Mouse (Mus musculus) activated CD4-positive, CD25-positive, alpha-beta regulatory T cell, adult 4 months (primary cell): ENCODE measurements around the gene Slc28a1. TPM values are rescaled to one million over a fixed set of nuclear protein-coding genes. Genes with fewer than 3 reads are reported as not detected.
A peak's percentile ranks its signal among the peaks of the same experiment; 100 is the strongest.

ENCODE experiments used
- ATAC-seq: one replicate; pipeline ENCODE4 v1.8.0; 2017
- polyA plus RNA-seq, 2 experiments: library from polyadenylated mRNA; unstranded; fragments of 100-300 nt; shearing (Covaris generic); gene quantifications; one replicate each; pipeline ENCODE4 v1.2.1; 2017

Slc28a1 gene
- polyA plus RNA-seq = not detected

DNA sequence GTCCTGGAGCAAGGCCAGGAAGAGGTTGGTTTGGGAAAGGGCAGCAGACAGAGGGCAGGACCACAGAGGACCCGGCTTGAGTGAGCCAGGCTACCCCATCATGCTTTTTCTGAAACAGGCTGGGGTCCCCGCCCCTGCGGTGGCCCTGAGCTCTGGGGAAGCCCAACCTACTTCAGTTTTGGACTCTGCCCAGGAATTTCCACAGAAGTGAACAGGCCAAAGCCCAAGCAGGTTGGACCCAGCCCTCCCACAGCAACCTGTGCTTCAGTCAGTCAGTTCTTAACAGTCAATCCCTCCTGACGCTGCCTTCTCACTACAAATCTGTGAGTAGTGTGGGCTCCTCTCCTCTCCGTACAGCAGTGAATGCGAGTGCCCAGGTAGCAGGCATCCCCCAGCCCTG lies at the start of gene Slc28a1:
Slc28a1 (plus strand) TSS at position 245 of the 400 bp plus-strand sequence.
- no peak for ATAC-seq

- no peak for ATAC-seq
These were observed 47.9 kb upstream of the Slc28a1 start for GRCm38 (mm10) chr7:81066714-81067113.

DNA sequence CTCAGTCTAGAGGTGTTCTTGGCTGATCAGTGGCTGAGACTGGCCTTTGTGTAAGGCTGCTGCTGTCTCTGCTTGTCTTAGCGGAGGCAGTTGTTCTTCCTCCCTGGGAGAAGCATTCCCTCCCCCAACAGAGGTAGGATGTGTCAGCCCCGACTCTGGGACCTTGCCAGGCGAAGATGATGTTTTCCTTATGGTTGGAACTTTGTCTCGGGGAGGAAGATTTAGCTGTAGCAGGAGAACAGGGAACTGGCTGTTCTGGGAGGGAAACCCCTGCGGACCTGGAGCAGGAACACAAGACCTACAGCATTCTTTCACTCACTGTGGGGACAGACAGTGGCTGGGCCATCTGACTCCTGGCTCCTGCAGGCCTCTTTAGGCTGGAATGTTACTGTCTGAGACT lies 42.1 kb upstream of the Slc28a1 start:
- no peak for ATAC-seq

GRCm38 (mm10) chr7:81073273-81073672 lies 41.3 kb upstream of the Slc28a1 start:
- ATAC-seq = no peak

GRCm38 (mm10) chr7:81074546-81074945 lies 40.1 kb upstream of the Slc28a1 start:
- peak; percentile 30 for ATAC-seq

GRCm38 (mm10) chr7:81075299-81075698 lies 39.3 kb upstream of the Slc28a1 start:
- ATAC-seq = peak; percentile 91

GRCm38 (mm10) chr7:81075732-81076131 lies 38.9 kb upstream of the Slc28a1 start:
- ATAC-seq = no peak

GRCm38 (mm10) chr7:81077009-81077408 lies 37.6 kb upstream of the Slc28a1 start:
- no peak for ATAC-seq

DNA sequence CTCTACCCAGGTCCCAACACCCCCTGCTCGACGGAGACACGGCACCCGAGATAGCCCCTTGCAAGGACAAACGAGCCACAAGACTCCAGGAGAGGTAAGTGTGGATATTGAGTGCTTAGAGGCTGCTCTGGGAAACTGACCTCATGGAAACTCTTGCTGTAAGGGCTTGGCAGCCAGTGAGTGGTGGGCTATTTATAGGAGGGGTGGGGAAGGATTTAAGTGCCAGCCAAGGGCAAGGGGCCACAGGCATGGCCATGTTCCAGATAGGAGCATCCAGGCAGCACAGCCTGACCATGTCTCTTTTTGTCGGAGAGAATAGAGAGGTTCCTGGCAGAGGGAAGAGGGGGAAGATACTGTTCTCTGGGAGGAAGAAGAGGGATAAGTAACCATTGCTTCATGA lies 35.9 kb upstream of the Slc28a1 start:
- ATAC-seq = no peak

DNA sequence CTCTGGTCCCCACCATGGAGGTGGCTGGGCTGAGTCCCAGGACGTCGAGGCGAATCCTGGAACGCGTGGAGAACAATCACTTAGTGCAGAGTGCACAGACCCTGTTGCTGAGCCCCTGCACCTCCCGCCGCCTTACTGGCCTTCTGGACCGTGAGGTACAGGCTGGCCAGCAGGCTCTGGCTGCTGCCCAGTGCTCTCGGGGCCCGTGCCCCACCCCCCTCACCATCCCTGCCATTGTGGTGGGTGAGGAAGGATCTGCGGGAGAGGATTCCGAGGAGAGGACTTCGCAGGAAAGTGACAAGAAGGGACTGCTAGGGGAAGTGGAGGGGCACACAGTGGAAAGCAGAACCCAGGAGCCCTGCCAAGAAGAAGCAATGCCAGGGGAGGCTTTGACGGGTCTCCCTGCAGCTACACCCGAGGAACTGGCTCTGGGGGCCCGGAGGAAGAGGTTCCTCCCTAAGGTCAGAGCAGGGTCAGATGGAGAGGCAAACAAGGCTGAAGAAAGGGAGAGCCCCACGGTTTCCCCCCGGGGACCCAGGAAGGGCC lies 21.1 kb upstream of the Slc28a1 start:
- ATAC-seq = no peak

- no peak for ATAC-seq
These were observed 20.4 kb upstream of the Slc28a1 start for GRCm38 (mm10) chr7:81094104-81094757.

DNA sequence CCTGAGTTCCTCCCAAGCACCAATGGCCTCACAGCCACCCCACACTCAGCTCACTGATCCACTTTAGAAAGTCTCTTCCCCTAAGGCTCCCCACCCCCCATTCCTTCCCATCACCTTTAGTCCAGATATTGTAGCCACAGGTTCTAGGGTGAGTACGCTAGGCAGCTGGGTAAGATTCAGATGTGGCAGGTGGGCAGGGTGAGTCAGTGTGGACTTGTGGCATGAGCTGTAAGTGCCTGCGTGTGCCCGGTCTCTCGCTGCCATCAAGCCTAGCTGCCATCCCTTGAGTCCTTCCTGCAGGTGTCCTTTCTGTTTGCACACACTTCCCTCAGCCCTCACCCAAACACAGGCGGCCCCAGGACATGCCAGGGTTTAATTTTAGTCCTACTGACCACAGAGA lies 14.3 kb upstream of the Slc28a1 start:
- no peak for ATAC-seq

DNA sequence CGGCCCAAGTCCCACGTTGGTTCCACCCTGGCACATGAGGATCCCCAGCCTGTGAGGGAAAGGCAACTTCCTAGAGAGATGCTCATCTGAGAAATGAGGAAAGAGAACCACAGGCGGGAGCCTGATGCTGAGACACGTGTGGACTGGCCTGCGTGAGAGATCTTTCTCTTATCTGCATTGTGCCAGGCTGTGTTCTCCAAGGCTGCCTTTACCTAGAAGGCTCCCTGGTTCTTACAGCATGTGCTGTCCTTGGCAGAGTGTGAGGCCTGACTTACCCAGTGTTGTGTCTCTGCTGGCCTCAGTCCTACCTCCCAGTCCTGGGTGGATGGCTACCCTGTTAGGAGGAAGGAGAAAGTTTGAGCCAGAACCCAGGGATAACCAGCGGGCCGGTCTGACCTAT lies 11.7 kb upstream of the Slc28a1 start:
- no peak for ATAC-seq

- ATAC-seq = no peak
These were observed 9.1 kb upstream of the Slc28a1 start for GRCm38 (mm10) chr7:81105525-81105924.

- no peak for ATAC-seq
These were observed 6.4 kb upstream of the Slc28a1 start for GRCm38 (mm10) chr7:81108226-81108625.

GRCm38 (mm10) chr7:81109717-81110651 lies 4.6 kb upstream of the Slc28a1 start:
- no peak for ATAC-seq

GRCm38 (mm10) chr7:81110791-81111190 lies 3.8 kb upstream of the Slc28a1 start:
- no peak for ATAC-seq

DNA sequence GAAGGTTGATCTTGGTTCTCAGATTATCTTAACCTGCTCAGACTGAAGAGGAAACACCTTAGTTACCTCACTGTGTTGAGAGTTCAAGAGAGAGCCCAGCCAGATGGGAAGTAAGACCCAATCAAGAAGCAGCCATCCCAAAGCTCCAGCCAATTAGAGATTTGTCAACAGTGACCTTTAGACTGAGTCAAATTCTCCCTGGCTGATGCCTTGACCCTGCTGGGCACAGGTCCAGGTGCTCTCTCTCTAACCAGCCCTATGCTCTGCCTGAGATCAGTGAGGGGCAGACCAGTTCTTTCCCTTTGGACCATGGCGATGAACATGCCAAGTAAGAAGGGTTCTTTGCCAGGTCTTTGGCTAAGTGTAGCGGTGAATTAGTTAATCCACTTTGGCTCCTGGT lies 2.9 kb upstream of the Slc28a1 start:
- ATAC-seq = no peak

DNA sequence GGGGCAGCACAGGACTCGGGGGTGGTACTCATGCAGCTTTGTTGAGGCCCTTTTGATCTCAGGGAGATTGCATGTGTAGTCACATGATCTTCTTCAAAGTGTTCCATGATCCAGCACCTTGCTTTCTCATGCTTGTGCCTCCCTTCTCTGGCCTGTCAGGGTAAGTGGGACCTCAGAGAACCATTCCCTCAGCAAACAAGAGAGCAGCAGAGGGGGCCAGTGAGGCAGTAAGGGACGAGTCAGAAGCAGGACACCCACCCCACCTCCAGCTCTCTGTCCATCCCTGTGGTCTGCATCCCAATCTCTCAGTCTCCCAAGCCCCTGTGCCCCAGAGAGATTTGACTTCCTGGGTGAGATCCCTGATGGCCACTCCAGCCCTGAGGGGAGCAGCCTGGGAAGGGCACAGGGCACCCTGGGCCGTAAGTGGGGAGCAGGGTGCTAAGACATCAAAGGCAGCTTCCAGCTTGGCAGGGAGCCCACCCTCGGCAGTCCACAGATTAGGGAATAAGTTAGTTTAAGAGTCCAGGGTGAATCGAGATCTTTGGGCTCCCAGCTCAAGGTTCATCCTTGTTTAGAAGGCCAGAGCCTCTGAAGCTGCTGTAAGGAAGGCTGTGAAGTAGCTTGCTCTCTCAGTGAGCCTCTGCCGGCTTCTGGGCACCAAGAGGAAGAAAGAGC lies 1.8 kb upstream of the Slc28a1 start:
- no peak for ATAC-seq

DNA sequence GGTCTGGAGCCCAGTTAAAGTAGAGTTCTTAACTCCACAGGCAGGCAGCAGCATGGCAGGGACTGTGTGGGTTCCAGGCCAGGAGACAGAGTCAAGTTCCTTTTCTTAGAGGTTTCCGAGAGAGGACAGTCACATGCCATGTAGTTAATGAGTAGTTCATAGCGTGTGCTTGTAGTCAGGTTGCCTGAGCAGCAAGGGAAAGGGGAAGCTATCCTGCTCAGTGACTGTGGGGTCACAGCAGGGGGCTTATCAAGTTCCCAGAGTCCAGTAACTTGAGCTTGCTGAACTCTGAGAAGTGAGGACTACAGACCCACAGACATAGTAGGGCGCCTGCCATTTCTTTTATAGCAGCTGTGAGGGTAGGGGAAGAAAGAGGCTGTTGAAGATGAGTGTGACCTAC lies 6.5 kb downstream of the Slc28a1 start:
- ATAC-seq = no peak

DNA sequence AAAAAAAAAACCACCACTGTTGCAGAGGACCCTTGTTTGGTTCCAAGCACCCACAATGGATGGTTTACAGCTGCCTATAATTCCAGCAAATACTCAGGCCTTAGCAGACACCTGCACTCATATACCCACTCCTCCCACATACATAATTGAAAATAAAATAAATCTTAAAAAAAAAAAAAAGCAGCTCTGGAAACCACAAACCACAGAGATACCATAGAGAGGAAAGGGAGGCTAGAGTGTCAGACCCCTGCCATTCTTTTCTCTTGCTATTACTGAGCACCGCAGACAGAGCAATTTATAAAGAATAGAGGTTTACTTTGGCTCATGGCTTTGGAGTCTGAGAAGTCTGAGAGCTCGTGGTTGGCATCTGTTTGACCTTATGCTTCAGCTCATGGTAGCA lies 8.2 kb downstream of the Slc28a1 start:
- no peak for ATAC-seq

- ATAC-seq = no peak
These were observed 9.0 kb downstream of the Slc28a1 start for GRCm38 (mm10) chr7:81123553-81123952.

DNA sequence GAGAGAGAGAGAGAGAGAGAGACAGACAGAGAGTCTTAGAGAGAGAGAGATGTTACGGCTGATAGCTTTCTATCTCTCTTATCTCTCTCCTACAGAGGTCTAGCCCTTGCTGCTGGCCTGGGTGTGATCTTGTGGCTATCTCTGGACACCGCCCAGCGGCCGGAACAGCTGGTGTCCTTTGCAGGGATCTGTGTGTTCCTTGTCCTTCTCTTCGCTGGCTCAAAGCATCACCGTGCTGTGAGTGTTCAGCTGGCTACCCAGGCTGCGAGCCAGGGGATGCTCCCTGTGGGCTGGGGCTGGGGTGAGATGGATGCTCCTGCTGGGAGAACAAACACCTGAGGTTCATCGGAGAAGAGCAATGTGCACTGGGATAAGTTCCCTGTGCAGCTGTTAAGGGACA lies 10.2 kb downstream of the Slc28a1 start:
- ATAC-seq = no peak
